Mouse (Mus musculus) neural tube, embryonic 12.5 days (tissue): ENCODE measurements around the gene Hapln2. TPM values are rescaled to one million over a fixed set of nuclear protein-coding genes. Genes with fewer than 3 reads are reported as not detected.

ENCODE experiments used
- ATAC-seq: fragments of 200-750 bp; cut with Nextera tagmentation; 2 replicates; pipeline ENCODE4 v1.8.0; 2017; ENCODE audit warnings: low read depth, mild to moderate bottlenecking, moderate TSS enrichment, moderate library complexity; ENCODE audit not compliant: low FRiP score
- H3K27ac ChIP-seq: fragments of 300-500 bp; sonication (generic); 2 replicates; pipeline ENCODE4 v1.5.1; 2016
- H3K27me3 ChIP-seq: fragments of 300-500 bp; sonication (generic); replicated peaks from 2 replicates; pipeline ENCODE4 v1.6.1; 2016; ENCODE audit warnings: mild to moderate bottlenecking
- H3K36me3 ChIP-seq: fragments of 300-500 bp; sonication (generic); 2 replicates; pipeline ENCODE4 v1.6.1; 2016; ENCODE audit warnings: mild to moderate bottlenecking
- H3K4me1 ChIP-seq: fragments of 300-500 bp; sonication (generic); 2 replicates; pipeline ENCODE4 v1.6.1; 2016
- H3K4me2 ChIP-seq: fragments of 300-500 bp; sonication (generic); replicated peaks from 2 replicates; pipeline ENCODE4 v1.6.1; 2016; ENCODE audit warnings: mild to moderate bottlenecking
- H3K4me3 ChIP-seq: fragments of 300-500 bp; sonication (generic); 2 replicates; pipeline ENCODE4 v1.5.1; 2016
- H3K9ac ChIP-seq: fragments of 300-500 bp; sonication (generic); 2 replicates; pipeline ENCODE4 v1.6.1; 2016; ENCODE audit warnings: mild to moderate bottlenecking
- H3K9me3 ChIP-seq: fragments of 300-500 bp; sonication (generic); 2 replicates; pipeline ENCODE4 v1.6.1; 2016; ENCODE audit warnings: mild to moderate bottlenecking
- WGBS: fragments of 180-500 bp; shearing (Covaris S2); methylation state at CpG from one replicate; pipeline ENCODE4 v1.1.7; 2016; 5-methylcytosine and 5-hydroxymethylcytosine counted together
- polyA plus RNA-seq: library from polyadenylated mRNA; unstranded; fragments of >200 nt; fragmentation: Nextera tagmentation; extraction: Ambion mirVana; gene quantifications from 2 replicates; pipeline ENCODE4 v1.2.1, GENCODE M21; 2016

The Hapln2 gene
- polyA plus RNA-seq, 1 experiment from 2014 or later = 0.60 TPM

- WGBS = 80% methylated on average over 5 of the region's 5 CpGs
- peaks cover 16% of the 10 kb centered on the region for H3K27me3 ChIP-seq
Observed at GRCm38 (mm10) chr3:88033506-88033905, 6.1 kb upstream of the Hapln2 start.

GRCm38 (mm10) chr3:88030608-88031395 is 3.4 kb upstream of the Hapln2 start:
- no peaks in the 10 kb centered on the region; the same call in 1 of the 2 replicates for H3K9me3 ChIP-seq
- H3K27me3 ChIP-seq = peaks cover 29% of the 10 kb centered on the region

More at GRCm38 (mm10) chr3:88033506-88033905, 6.1 kb upstream of the Hapln2 start:
- H3K4me1 ChIP-seq = no peaks in the 10 kb centered on the region
- no peak overlapping the region for H3K27ac ChIP-seq
- no peak overlapping the region for H3K4me2 ChIP-seq
- H3K36me3 ChIP-seq = no peaks in the 10 kb centered on the region
- H3K4me3 ChIP-seq = no peak overlapping the region
- no peaks in the 10 kb centered on the region for H3K9me3 ChIP-seq
- no peak overlapping the region for H3K9ac ChIP-seq
- ATAC-seq = no peak

GRCm38 (mm10) chr3:88026823-88027222 is 560 bp downstream of the Hapln2 start:
- H3K36me3 ChIP-seq = no peaks in the 10 kb centered on the region
- H3K4me1 ChIP-seq = peaks cover 19% of the 10 kb centered on the region
- no peak overlapping the region for H3K4me3 ChIP-seq
- ATAC-seq = no peak
- no peak overlapping the region for H3K27ac ChIP-seq
- no peaks in the 10 kb centered on the region; the same call in 1 of the 2 replicates for H3K9me3 ChIP-seq
- 64% methylated on average over 7 of the region's 7 CpGs for WGBS
- peaks cover 68% of the 10 kb centered on the region for H3K27me3 ChIP-seq
- no peak overlapping the region for H3K9ac ChIP-seq
- no peak overlapping the region for H3K4me2 ChIP-seq

More at GRCm38 (mm10) chr3:88030608-88031395, 3.4 kb upstream of the Hapln2 start:
- no peak for ATAC-seq
- H3K9ac ChIP-seq = no peak overlapping the region
- H3K4me1 ChIP-seq = no peaks in the 10 kb centered on the region
- H3K4me3 ChIP-seq = no peak overlapping the region
- 0 out of 2 replicates have a peak overlapping the region, but pooled peaks have one; percentile 3 for H3K4me2 ChIP-seq
- 20% methylated on average over 19 of the region's 19 CpGs for WGBS
- H3K27ac ChIP-seq = no peak overlapping the region
- H3K36me3 ChIP-seq = no peaks in the 10 kb centered on the region

GRCm38 (mm10) chr3:88023192-88024074 is 4.0 kb downstream of the Hapln2 start:
- Histone ChIP-seq H3K4me3 (peak overlapping the region; percentile 52), H3K36me3 (no peaks in the 10 kb centered on the region), H3K9me3 (no peaks in the 10 kb centered on the region; the same call in 1 of the 2 replicates), H3K9ac (peak overlapping the region; percentile 53; the same call in 1 of the 2 replicates), H3K4me1 (peaks cover 19% of the 10 kb centered on the region), H3K27me3 (peaks cover 73% of the 10 kb centered on the region), H3K27ac (no peak overlapping the region), H3K4me2 (peak overlapping the region; percentile 99)
- ATAC-seq = peak; percentile 72
- WGBS = under 1% methylated on average over 81 of the region's 81 CpGs

GRCm38 (mm10) chr3:88022322-88023191 is 4.8 kb downstream of the Hapln2 start:
- no peak overlapping the region for H3K27ac ChIP-seq

GRCm38 (mm10) chr3:88010634-88011265 is 16.6 kb downstream of the Hapln2 start:
- 8% methylated on average over 6 of the region's 6 CpGs for WGBS
- Histone ChIP-seq H3K4me2 (no peak overlapping the region), H3K27ac (no peak overlapping the region), H3K4me3 (no peak overlapping the region), H3K27me3 (no peaks in the 10 kb centered on the region), H3K36me3 (no peaks in the 10 kb centered on the region), H3K4me1 (no peaks in the 10 kb centered on the region), H3K9me3 (0 out of 2 replicates have a peak, but pooled peaks cover 6% of the 10 kb centered on the region), H3K9ac (no peak overlapping the region)
- ATAC-seq = no peak

More at GRCm38 (mm10) chr3:88022322-88023191, 4.8 kb downstream of the Hapln2 start:
- H3K4me2 ChIP-seq = peak overlapping the region; percentile 99
- H3K9ac ChIP-seq = peak overlapping the region; percentile 53
- no peaks in the 10 kb centered on the region for H3K36me3 ChIP-seq
- H3K4me3 ChIP-seq = peak overlapping the region; percentile 52
- peaks cover 19% of the 10 kb centered on the region for H3K4me1 ChIP-seq
- peaks cover 75% of the 10 kb centered on the region for H3K27me3 ChIP-seq
- no peaks in the 10 kb centered on the region for H3K9me3 ChIP-seq
- peak; percentile 87 for ATAC-seq
- WGBS = 1% methylated on average over 66 of the region's 66 CpGs

- ATAC-seq = no peak
Observed at GRCm38 (mm10) chr3:88005822-88006786, 21.3 kb downstream of the Hapln2 start.

GRCm38 (mm10) chr3:88002291-88002976 is 24.9 kb downstream of the Hapln2 start:
- peaks cover 22% of the 10 kb centered on the region for H3K4me1 ChIP-seq
- H3K36me3 ChIP-seq = no peaks in the 10 kb centered on the region
- peak overlapping the region; percentile 0; the same call in 1 of the 2 replicates for H3K4me2 ChIP-seq
- H3K27ac ChIP-seq = no peak overlapping the region
- 7% methylated on average over 17 of the region's 17 CpGs for WGBS
- H3K4me3 ChIP-seq = 0 out of 2 replicates have a peak overlapping the region, but pooled peaks have one; percentile 7
- H3K27me3 ChIP-seq = peaks cover 67% of the 10 kb centered on the region
- H3K9me3 ChIP-seq = 0 out of 2 replicates have a peak, but pooled peaks cover 6% of the 10 kb centered on the region
- ATAC-seq = no peak; the same call in 1 of the 2 replicates
- no peak overlapping the region for H3K9ac ChIP-seq

More at GRCm38 (mm10) chr3:88005822-88006786, 21.3 kb downstream of the Hapln2 start:
- Histone ChIP-seq H3K4me3 (no peak overlapping the region), H3K27me3 (peaks cover 32% of the 10 kb centered on the region), H3K36me3 (no peaks in the 10 kb centered on the region), H3K4me2 (no peak overlapping the region), H3K9me3 (0 out of 2 replicates have a peak, but pooled peaks cover 6% of the 10 kb centered on the region), H3K4me1 (peaks cover 8% of the 10 kb centered on the region), H3K9ac (no peak overlapping the region), H3K27ac (no peak overlapping the region)
- 82% methylated on average over 18 of the region's 18 CpGs for WGBS

- H3K9ac ChIP-seq = no peak overlapping the region
- H3K4me2 ChIP-seq = peak overlapping the region; percentile 80
- H3K36me3 ChIP-seq = no peaks in the 10 kb centered on the region
- no peak overlapping the region for H3K27ac ChIP-seq
- 0 out of 2 replicates have a peak, but pooled peaks cover 2% of the 10 kb centered on the region for H3K9me3 ChIP-seq
- 14% methylated on average over 11 of the region's 11 CpGs for WGBS
- H3K27me3 ChIP-seq = peaks cover 82% of the 10 kb centered on the region
- peaks cover 34% of the 10 kb centered on the region for H3K4me1 ChIP-seq
- H3K4me3 ChIP-seq = no peak overlapping the region
- no peak for ATAC-seq
Observed at GRCm38 (mm10) chr3:88000816-88001595, 26.4 kb downstream of the Hapln2 start.
